Mouse (Mus musculus) embryonic fibroblast, embryonic 13.5 days (primary cell): Measurements from ENCODE around the gene Rbm5.

Source experiments
- CTCF ChIP-seq: IDR thresholded peaks from 2 replicates; pipeline ENCODE4 v1.5.1; 2011; ENCODE audit warnings: mild to moderate bottlenecking, control low read depth, low read length, moderate library complexity, borderline replicate concordance; ENCODE audit not compliant: insufficient read depth
- POLR2A ChIP-seq: IDR thresholded peaks from 2 replicates; pipeline ENCODE4 v1.6.1; 2011; ENCODE audit warnings: low read depth, mild to moderate bottlenecking, control low read depth, low read length, moderate library complexity

GRCm38 (mm10) chr9:107714221-107714952, 56.4 kb downstream of the Rbm5 start:
- TF ChIP-seq CTCF (no peak), POLR2A (no peak)
